Mouse (Mus musculus) MN1 (cell line): Measurements from ENCODE around the gene Fkbp10.
A peak's percentile ranks its signal among the peaks of the same experiment; 100 is the strongest.

Experiments used
- DNase-seq: peaks from one replicate; pipeline ENCODE4 v3.0.0-alpha.2; 2016; ENCODE audit warnings: low spot score

Gene Fkbp10

DNA sequence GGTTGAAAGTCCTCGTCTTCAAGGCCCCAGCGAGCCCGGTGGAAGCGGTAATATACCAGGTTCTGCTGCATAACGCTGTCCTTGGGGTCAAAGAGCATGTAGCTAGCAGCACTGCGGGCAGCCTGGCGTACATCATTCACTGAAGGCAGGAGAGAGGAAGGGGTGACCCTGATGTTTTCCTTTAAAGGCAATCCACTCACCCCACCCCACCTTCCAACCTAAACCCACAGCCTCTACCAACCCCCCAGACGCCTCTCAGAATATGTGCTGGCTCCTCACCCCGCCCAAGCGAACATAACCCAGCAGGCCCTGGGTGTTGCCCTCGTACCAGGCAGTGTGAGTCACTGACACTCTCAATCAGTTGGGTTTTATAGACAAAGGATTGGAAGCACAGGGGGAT, 3.8 kb upstream of the Fkbp10 start:
- DNase-seq = no peak

DNA sequence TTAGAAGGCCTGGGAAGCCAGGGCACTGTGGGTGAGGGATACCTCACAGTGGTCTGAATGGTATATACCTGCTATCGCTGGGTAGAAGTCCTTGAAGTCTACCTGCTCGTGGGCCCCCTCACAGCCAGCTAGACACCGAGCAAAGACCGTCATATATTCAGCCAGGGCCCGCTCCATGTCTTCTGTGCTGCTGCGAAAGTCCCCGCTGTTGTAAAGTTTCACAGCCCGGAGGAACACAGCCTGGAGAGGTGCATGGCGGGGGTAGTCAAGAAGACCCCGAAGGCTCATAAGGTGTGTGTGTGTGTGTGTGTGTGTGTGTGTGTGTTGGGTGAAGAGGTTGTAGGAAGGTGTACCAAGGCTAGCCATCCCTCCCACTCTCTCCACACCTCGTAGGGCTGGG, 2.0 kb upstream of the Fkbp10 start:
- no peak for DNase-seq

- DNase-seq = peak; percentile 85
These were observed 1.2 kb upstream of the Fkbp10 start, which contains the start of gene P3h4 for GRCm38 (mm10) chr11:100414021-100414913. TSS of gene P3h4 (minus strand) at chr11:100414836.

DNA sequence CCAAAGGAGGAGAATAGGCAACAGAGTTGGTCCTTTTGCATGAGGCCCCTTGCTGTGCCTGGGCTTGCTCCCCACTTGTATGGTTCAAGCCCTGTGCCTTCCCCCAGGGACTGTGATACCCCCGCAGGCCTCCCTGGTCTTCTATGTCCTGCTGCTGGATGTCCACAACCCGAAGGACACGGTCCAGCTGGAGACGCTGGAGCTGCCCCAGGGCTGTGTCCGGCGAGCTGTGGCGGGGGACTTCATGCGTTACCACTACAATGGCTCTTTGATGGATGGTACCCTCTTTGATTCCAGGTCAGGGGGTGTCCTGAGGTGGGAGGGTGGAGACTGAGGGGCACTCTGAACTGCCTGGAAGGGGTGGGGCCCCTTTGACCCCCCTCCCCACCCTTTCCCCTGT, 6.0 kb downstream of the Fkbp10 start:
- no peak for DNase-seq

DNA sequence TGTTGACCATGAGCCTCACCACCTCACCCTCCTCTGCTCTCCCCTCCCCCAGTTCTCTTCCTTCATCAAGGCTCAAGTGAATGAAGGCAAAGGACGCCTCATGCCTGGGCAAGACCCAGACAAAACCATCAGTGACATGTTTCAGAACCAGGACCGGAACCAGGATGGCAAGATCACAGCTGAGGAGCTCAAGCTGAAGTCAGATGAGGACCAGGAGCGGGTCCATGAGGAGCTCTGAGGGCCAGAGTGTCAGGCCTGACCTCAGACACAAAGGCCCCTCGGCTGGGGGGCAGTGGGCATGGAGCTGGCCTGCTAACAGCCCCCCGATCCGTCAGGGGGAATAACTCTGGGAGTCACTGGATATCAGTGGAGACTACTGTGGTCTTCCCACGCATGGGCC, 8.3 kb downstream of the Fkbp10 start:
- no peak for DNase-seq

- peak; percentile 89 for DNase-seq
These were observed 10.4 kb downstream of the Fkbp10 start for GRCm38 (mm10) chr11:100425851-100426250.

GRCm38 (mm10) chr11:100426820-100427219, 11.3 kb downstream of the Fkbp10 start:
- no peak for DNase-seq

DNA sequence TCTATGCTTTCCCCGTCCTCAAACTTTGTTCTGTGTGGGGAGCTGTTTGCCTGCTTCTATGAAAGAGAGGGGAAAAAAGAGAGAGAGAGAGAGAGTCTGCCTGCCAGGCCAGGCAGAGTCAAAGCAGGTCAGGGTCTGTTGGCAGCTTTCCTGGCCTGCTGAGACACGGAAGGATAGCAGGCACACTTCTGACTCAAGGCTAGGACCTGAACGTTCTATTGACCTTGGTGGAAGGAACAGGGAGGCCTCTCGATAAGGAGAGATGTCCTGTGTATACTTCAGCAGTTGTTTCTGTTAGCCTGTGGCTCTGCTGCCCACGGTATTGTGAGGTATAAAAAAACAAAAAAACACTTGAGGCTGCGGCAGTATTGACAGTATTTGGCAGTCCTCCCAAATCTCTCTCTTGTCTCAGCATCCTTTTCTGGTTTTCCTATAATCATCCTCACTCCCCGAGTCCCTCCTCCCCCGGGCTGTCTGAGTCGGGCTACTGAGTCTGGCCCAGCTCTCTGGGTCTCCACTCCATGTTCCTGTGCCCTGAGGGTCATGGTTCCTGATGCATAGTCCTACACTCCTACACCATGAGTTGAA, 13.2 kb downstream of the Fkbp10 start:
- DNase-seq = peak; percentile 73

- DNase-seq = no peak
These were observed 14.6 kb downstream of the Fkbp10 start for GRCm38 (mm10) chr11:100430052-100430451.

- DNase-seq = no peak
These were observed 16.5 kb downstream of the Fkbp10 start for GRCm38 (mm10) chr11:100432002-100432401.

DNA sequence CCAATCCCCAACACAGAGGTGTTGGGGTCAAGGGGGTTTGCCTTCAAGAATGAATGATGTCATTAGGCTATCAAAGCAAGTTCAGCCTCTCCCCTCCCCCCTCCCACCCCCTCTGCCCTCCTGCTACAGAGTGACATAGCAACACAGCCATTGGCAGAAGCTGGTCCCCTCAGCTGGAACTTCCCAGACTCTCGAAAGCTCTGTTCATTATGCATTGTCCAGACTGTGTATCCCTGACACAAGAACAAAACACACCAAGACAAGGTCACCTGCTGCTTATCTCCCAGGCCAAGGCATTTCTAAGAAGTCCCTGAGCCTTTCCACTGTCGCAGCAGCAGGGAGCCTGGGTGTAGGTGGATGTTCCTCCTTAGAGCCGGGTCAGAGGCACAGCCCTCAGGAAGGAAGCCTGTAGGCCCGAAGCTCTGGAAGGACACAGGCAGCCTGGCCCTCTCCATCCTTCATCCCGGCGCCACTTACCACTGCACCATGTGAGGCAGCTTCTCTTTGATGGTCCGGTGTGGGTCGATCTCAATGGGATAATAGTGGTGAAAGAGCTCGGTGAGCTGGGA, 20.3 kb downstream of the Fkbp10 start:
- no peak for DNase-seq

DNA sequence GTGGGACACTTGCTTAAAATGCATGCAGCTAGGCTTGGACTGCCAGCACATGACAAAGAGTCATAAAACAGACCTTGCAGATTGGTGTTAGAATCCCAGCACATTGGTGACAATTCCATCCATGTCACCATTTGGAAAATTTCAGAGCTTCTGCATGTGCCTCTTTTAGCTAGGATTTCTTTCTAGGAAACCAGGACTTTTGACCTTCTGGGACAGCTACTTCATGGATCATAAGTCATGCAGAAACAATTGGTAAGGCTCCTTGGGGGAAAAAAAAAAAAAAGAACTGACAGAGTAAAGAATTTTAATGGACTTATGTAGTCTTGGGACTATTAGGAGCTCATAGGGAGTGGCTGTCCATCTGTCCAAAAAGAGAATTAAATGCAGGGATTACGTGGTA, 22.4 kb downstream of the Fkbp10 start:
- no peak for DNase-seq

DNA sequence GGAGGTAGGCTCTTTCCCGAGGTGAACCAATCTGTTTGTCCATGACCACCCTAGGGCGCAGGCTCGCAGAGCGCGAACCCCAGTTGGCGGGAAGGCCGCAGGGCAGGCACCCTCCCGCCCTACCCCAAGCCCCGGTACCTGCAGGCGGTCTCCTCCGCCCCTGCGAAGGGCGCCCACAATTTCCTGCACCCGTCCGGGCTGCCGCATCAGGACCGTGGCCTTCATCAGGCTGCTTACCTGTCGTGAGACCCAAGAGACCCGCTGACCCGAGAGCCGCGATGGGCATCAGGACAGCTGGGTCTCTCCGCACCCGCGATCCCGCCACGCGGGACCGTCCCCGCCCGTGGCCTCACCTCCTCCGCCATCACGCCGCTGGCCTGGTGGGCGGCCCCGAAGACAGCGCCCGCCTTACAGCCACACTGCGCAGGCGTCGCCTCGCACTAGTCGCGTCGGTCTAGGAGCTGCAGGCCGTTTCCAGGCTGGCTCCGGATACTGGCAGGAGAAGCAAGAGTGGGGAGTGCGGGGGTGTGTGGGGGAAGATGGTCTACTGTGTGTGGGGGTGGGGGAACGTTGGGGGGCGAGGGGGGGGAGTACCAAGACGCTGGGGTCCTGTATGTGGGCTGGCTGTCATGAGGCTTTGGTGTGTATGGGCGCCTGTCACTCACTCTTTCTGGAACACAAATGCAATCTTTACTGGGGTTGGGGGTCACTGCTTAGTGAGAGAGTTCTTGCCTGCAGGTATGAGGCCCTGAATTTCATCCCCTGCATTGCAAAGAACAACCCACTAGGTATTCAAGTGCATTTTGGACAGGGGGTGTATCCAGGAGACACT, 25.4 kb downstream of the Fkbp10 start:
- peak; percentile 86 for DNase-seq

- no peak for DNase-seq
These were observed 26.3 kb downstream of the Fkbp10 start, which contains the start of the genes Nt5c3b and Klhl10 for GRCm38 (mm10) chr11:100441797-100442196. TSS of gene Nt5c3b (minus strand) at chr11:100441808. TSS of gene Klhl10 (plus strand) at chr11:100441917.

DNA sequence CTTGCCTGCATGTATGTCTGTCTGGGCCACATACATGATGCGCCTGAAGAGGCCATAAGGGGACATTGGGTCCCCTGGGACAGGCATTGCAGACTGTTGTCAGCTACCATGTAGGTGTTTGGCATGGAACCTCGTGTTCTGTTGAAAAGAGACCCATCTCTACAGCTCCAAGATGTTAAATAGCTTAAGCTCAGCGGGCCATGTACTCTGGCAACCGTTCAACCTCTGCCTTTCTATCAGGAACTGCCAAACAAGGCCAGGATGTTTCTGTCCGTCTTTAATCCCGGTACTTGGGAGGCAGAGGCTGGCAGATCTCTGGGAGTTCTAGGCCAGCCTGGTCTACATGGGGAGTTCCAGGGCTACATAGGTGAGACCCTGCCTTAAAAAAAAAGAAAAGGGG, 27.1 kb downstream of the Fkbp10 start:
- DNase-seq = no peak

GRCm38 (mm10) chr11:100457247-100457646, 41.8 kb downstream of the Fkbp10 start:
- no peak for DNase-seq

DNA sequence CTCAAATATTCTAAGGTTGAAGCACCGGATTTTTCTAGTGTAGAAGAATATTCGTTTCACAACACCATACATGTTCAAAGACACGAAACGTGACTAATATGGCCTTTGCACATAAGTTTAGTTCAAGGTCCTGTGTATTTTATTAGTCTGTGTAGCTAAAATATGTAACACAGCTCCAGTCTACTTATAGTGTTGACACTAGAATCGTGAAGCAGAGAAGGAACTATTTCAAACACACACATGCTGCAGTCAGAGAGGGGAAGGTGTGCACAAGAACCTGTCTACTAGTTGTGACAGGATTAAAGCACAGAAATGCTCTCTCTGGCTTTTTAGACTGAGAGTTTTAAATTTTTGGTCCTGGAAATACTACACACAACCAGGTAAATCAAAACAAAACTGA, 42.2 kb downstream of the Fkbp10 start:
- DNase-seq = no peak

GRCm38 (mm10) chr11:100462699-100463098, 47.2 kb downstream of the Fkbp10 start:
- no peak for DNase-seq

DNA sequence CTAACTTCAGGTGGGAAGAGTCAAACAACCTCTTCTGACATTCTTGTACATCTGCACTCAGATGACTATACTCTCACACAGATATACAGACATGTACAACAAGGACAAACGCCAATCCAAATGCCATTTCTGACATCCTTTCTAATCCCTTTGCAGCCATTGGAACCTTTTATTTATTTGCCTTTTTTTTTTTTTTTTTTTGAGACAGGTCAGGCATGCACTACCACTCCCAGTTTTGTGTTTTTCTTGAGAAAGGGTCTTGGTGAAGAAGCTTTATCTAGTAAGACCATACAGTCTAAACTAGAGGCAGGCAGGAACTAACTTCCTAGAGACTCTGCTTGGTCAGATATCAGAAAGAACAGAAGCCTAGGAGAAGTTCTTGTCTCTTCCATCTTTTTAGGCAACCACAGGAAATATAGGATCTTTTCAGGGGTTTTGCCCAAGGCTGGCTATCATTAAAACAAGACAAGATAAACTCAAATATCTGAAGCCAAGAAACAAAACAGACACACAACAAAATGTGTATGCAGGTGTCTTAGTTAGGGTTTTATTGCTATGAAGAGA, 49.8 kb downstream of the Fkbp10 start:
- no peak for DNase-seq

GRCm38 (mm10) chr11:100465833-100466232, 50.3 kb downstream of the Fkbp10 start:
- DNase-seq = no peak

DNA sequence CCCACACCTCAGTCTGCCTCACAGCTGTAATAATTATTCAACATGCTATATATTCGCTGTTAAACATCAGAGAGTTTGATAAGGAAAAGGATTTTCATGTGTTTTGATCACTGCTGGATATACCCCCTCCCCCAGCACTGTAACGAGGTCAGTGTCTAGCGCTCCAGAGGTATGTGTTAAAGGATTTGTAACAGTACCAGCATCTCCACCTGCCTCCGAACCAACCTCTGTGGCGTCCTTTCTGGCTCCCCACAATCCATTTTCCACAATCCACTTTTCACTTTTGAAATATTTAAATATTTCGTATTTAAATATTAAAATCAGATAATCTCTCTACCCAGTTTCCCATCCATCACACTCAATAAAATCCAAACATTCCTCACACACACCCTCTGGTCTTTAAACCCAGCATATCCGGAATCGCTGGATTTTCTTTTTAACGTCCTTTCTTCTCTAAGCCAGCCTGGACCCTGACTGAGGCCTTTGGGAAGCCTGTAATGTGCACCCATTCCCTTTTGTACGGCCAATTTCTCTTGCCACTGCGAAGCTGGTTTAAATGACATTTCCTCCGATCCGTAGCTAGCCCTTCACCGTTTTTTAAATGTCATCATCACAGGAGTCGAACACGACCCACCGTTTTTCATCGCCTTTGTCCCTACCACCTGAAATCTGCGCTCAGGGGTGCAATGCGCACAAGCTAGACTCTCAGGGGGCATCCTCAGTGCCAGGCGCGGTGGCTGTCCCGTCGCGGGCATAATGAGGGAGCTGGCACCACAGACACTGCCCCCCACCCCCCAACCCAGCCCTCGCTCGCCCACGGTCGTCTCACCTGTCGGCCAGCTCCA, 56.1 kb downstream of the Fkbp10 start:
- peak; percentile 27 for DNase-seq
